Mouse (Mus musculus): ENCODE data around the gene Zfr2. TPM values are rescaled to one million over a fixed set of nuclear protein-coding genes. Genes with fewer than 3 reads are reported as not detected.

Zfr2 gene
- polyA plus RNA-seq, 1 experiment from 2014 or later, result 3.2 TPM

DNA sequence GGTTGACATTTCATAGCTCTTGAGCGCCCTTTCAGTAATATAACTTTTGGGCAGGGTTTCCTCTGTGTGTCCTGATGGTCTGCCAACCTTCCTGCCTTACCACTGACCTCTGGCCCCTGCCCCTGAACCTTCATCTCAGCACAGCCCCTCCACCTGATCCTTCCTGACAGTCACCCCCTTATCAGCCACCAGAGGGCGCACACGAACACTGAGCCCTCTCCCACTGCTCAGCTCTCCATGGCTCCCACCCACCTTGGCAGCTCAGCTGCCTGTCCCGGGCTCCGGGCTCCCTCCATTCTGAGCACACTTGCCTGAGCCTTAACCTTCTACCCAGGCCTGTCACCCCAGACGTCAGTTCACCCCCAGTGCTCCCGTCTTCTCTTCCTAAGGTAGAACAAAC, 56.3 kb downstream of the Zfr2 start:
- peaks cover 14% of the 10 kb centered on the region for H3K4me1 ChIP-seq (replicated peaks; ENCODE audit: control insufficient read depth, insufficient read depth, low read length)
- TF ChIP-seq CTCF (IDR thresholded peaks at IDR 0.05; ENCODE audit: low read depth), result peak; percentile 97
- H3K4me3 ChIP-seq (ENCODE audit: low read depth, low read length), result peak overlapping the region; percentile 52
- H3K4me2 ChIP-seq (replicated peaks; ENCODE audit: low read depth), result peak overlapping the region; percentile 60
- peak overlapping the region; percentile 52; the same call in 1 of the 2 replicates for H3K9ac ChIP-seq (ENCODE audit: low read depth, low read length)
- H3K36me3 ChIP-seq (ENCODE audit: control insufficient read depth, insufficient read depth), result no peaks in the 10 kb centered on the region
- H3K9me3 ChIP-seq (ENCODE audit: control insufficient read depth), result no peaks in the 10 kb centered on the region
- ATAC-seq, result peak; percentile 1; the same call in 1 of the 2 replicates
- peak overlapping the region; percentile 92 for H3K27ac ChIP-seq (ENCODE audit: low read depth, low read length)
- H3K27me3 ChIP-seq (replicated peaks; ENCODE audit: control insufficient read depth, insufficient read depth, low read length), result no peaks in the 10 kb centered on the region
- WGBS, result 2% methylated on average over 7 of the region's 7 CpGs

DNA sequence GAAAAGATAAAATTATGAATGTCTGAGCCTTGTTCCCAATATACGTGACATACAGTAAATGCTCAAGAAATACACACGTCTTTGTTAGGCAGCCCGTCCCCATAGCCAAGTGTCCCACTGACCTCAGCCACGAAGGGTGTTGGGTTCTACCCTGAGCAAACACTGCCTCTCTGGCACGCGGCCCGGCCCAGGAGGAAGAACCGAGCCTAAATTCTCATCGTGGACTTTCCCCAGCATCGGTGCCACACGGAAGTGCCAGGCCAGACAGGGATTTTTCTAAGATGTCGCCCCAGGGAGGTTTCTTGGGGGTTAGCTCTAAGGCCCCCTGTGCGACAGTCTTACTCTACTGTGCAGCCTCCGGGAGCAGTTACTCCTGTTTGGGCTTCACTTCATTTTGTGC, 56.9 kb downstream of the Zfr2 start:
- no peaks in the 10 kb centered on the region for H3K36me3 ChIP-seq (ENCODE audit: control insufficient read depth, insufficient read depth)
- H3K27ac ChIP-seq (ENCODE audit: low read depth, low read length), result peak overlapping the region; percentile 92
- 25% methylated on average over 14 of the region's 14 CpGs for whole genome bisulfite sequencing
- ATAC-seq, result peak; percentile 7; the same call in 1 of the 2 replicates
- no peaks in the 10 kb centered on the region for H3K9me3 ChIP-seq (ENCODE audit: control insufficient read depth)
- TF ChIP-seq CTCF (IDR thresholded peaks at IDR 0.05; ENCODE audit: low read depth), result no peak
- no peaks in the 10 kb centered on the region for H3K27me3 ChIP-seq (replicated peaks; ENCODE audit: control insufficient read depth, insufficient read depth, low read length)
- peak overlapping the region; percentile 60 for H3K4me2 ChIP-seq (replicated peaks; ENCODE audit: low read depth)
- peak overlapping the region; percentile 52 for H3K9ac ChIP-seq (ENCODE audit: low read depth, low read length)
- H3K4me3 ChIP-seq (ENCODE audit: low read depth, low read length), result peak overlapping the region; percentile 52
- peaks cover 14% of the 10 kb centered on the region for H3K4me1 ChIP-seq (replicated peaks; ENCODE audit: control insufficient read depth, insufficient read depth, low read length)

DNA sequence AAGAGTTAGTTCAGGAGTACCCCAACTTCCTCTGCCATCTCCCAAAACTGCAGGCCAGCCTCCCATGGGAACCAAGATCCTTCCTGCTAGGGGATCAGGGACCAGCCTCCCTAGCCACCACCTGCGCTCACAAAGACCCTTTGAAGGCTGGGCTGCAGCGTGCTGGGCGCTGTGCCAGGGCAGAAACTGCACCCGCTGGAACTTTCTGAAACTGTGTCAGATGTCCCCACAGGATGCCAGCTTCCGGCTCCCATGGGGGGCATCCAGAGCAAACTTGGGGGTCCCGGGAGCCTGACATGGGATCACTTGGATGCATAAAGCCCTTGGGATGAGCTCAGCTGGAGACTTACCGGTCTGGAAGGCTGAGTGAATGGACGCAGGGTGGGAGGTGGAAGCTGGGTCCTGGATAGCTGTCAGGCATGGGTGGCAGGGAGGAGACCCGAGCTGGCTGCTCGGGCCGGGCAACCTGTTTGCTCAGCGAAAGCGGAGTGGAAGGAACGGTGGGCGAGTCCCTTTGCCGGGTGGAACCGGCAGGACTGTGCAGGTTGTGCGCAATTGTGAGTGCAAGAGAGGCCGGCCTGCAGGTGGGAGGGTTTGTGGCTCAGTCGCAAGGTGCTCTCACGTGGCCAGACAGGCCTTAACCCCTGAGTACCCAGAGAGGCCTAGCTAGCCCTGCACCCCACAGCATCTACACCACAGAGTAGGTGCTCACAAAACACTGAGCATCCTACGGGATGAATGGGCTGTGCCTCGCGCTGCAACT, 57.9 kb downstream of the Zfr2 start:
- Histone ChIP-seq H3K4me1 (replicated peaks; ENCODE audit: control insufficient read depth, insufficient read depth, low read length) (peaks cover 14% of the 10 kb centered on the region), H3K9me3 (ENCODE audit: control insufficient read depth) (no peaks in the 10 kb centered on the region), H3K9ac (ENCODE audit: low read depth, low read length) (peak overlapping the region; percentile 52), H3K36me3 (ENCODE audit: control insufficient read depth, insufficient read depth) (no peaks in the 10 kb centered on the region), H3K4me2 (replicated peaks; ENCODE audit: low read depth) (peak overlapping the region; percentile 60), H3K27me3 (replicated peaks; ENCODE audit: control insufficient read depth, insufficient read depth, low read length) (no peaks in the 10 kb centered on the region), H3K4me3 (ENCODE audit: low read depth, low read length) (peak overlapping the region; percentile 52), H3K27ac (ENCODE audit: low read depth, low read length) (peak overlapping the region; percentile 92)
- 13% methylated on average over 24 of the region's 24 CpGs for WGBS
- peak; percentile 11 for ATAC-seq
- no peak for TF ChIP-seq CTCF (IDR thresholded peaks at IDR 0.05; ENCODE audit: low read depth)

DNA sequence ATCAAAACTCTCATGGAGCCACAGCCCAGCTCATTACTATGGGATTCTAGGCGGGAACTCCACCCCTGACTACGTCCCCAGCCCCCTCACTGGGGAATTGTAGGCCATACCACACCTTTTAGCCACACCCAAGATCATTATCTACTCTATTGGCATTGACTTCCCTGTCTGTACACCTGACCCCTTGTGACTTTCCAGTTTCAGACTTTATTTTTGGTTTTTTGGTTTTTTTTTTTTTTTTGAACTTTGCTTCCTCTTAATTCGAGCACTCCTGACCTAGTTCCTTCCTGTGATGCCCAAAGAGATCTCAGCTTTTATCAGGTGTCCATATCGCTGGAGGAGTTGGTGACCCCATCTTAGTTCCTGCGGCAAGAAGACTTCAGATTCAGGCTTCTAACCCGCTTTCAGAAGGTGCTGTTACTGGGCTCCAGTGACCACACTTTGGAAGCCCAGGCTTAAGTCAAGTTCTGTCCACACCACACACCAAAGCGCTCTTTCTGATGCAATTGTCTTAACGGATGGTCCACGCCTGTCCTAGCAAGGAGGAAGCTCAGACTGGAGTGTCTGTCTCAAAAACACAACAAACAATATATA, 58.7 kb downstream of the Zfr2 start, which contains the start of gene Tjp3:
Tjp3 (minus strand) TSS at position 71 of the 594 bp plus-strand sequence.
- Histone ChIP-seq H3K27ac (ENCODE audit: low read depth, low read length) (peak within 1 kb of the TSS; percentile 92), H3K4me1 (replicated peaks; ENCODE audit: control insufficient read depth, insufficient read depth, low read length) (peaks cover 16% of the 10 kb centered on the region), H3K9ac (ENCODE audit: low read depth, low read length) (peak within 1 kb of the TSS; percentile 52), H3K4me3 (ENCODE audit: low read depth, low read length) (peak within 1 kb of the TSS; percentile 52), H3K9me3 (ENCODE audit: control insufficient read depth) (no peaks in the 10 kb centered on the region), H3K36me3 (ENCODE audit: control insufficient read depth, insufficient read depth) (no peaks in the 10 kb centered on the region), H3K4me2 (replicated peaks; ENCODE audit: low read depth) (peak within 1 kb of the TSS; percentile 60), H3K27me3 (replicated peaks; ENCODE audit: control insufficient read depth, insufficient read depth, low read length) (no peaks in the 10 kb centered on the region)
- WGBS, result 47% methylated on average over 9 of the region's 9 CpGs
- no peak for TF ChIP-seq CTCF (IDR thresholded peaks at IDR 0.05; ENCODE audit: low read depth)
- ATAC-seq, result no peak

DNA sequence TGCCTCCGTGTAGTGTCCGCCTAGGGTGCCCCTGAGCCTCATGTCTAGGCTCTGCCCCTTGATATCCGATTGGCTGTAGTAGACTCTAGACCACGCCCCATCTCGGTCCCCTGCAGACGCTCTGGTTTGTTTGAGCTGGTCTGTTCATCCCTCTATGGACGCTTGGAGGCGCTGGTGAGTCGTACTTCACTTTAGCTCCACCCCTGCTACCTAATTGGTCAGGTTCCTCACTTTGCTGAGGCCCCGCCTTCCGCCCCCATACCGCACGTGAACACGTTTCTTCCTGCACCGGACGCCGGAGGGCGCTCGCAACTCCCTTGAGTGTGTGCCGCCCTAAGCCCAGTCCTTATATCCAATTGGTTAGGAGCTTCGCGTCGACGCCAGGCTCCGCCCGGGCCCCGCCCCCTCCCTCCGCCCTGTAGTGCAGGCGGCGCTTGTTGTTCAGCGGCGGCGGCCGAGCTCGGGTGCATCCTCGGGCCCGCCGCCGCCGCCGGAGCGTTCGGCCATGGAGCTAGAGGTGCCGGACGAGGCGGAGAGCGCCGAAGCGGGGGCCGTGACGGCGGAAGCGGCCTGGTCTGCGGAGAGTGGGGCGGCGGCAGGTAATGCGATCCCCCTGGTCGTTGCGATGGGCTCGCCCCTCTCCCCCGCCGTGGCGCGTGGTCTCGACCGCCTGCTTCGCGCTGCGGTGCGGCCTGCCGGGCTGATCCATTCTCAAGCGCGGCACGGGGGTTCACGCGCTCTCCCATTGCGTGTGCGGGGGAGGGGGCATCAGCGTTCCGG, 59.8 kb downstream of the Zfr2 start, which contains the start of gene Pip5k1c:
Pip5k1c (plus strand) TSS at position 410 of the 780 bp plus-strand sequence.
- Histone ChIP-seq H3K27me3 (replicated peaks; ENCODE audit: control insufficient read depth, insufficient read depth, low read length) (no peaks in the 10 kb centered on the region), H3K4me1 (replicated peaks; ENCODE audit: control insufficient read depth, insufficient read depth, low read length) (peaks cover 11% of the 10 kb centered on the region), H3K4me3 (ENCODE audit: low read depth, low read length) (peak within 1 kb of the TSS; percentile 76), H3K27ac (ENCODE audit: low read depth, low read length) (peak within 1 kb of the TSS; percentile 92), H3K36me3 (ENCODE audit: control insufficient read depth, insufficient read depth) (no peaks in the 10 kb centered on the region), H3K4me2 (replicated peaks; ENCODE audit: low read depth) (peak within 1 kb of the TSS; percentile 88), H3K9ac (ENCODE audit: low read depth, low read length) (peak within 1 kb of the TSS; percentile 67), H3K9me3 (ENCODE audit: control insufficient read depth) (no peaks in the 10 kb centered on the region)
- TF ChIP-seq CTCF (IDR thresholded peaks at IDR 0.05; ENCODE audit: low read depth), result peak; percentile 96
- under 1% methylated on average over 79 of the region's 80 CpGs for WGBS
- peak; percentile 90 for ATAC-seq
